Mouse (Mus musculus): ENCODE data around the gene Irf9.

DNA sequence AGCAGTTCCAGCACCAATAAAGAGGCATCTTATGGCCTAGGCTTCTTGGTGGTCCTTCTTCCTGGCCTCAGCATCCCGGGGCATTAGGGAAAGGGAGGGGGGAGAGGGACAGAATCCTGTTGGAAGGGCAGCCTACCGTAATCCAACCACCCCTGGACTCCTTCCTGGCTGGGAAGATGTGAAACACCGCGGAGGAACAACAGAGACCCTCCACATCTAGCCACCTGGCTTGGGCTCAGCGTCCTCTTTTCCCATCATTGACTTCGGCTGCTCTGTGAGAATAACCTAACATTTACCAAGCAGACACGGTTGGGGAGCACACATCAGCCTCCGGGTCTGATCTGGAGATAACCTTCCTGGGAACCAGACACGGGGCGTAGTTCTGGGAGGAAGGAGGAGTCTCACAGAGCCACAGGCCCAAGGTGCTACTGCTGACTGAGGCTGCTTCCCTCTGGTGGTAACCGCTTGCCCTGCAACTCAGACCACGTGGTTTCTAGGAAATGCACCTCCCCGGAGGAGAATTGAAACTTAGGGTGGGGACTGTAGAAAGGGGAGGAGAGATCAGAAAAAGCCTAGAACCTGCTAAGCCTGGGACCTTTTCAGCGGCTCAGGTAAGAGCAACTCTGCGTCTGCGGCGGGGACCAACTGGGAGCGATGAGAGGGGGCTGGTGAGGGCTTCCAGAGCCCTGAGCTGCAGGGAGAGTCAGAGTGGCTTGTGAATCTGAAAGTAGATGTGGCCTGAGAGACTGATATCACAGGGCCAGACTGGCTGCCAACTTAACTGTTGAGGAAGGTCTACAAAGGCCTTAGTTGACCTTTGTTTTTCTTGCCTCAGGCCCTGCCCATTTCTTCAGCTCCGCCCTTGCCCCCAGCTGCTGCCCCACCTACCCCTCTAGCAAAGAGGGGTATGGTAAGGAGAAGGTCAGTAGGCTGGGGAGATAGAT is 534 bp downstream of the Irf9 start:
- TF ChIP-seq RAD21 (IDR thresholded peaks at IDR 0.05; ENCODE audit: low read depth, low read length) = peak; percentile 54
- TF ChIP-seq POLR2AphosphoS2 (IDR thresholded peaks at IDR 0.05; ENCODE audit: low read length) = peak; percentile 97

Data from MEL (cell line).